Mouse (Mus musculus) lung, postnatal 0 days (tissue): Measurements from ENCODE around the gene Ap1ar. TPM values are rescaled to one million over a fixed set of nuclear protein-coding genes. Genes with fewer than 3 reads are reported as not detected.
A peak's percentile ranks its signal among the peaks of the same experiment; 100 is the strongest.

Experiments
- ATAC-seq: fragments of 200-750 bp; cut with Nextera tagmentation; 2 replicates; pipeline ENCODE4 v1.8.0; 2017; ENCODE audit warnings: moderate library complexity
- DNase-seq: peaks from one replicate; pipeline ENCODE4 v3.0.0-alpha.2; 2016; ENCODE audit warnings: low spot score
- H3K27ac ChIP-seq: fragments of 300-500 bp; sonication (generic); 2 replicates; pipeline ENCODE4 v1.5.1; 2014; ENCODE audit warnings: antibody characterized with exemption, mild to moderate bottlenecking, low read length, mixed read lengths
- H3K27me3 ChIP-seq: fragments of 300-500 bp; sonication (generic); replicated peaks from 2 replicates; pipeline ENCODE4 v1.6.1; 2014; ENCODE audit warnings: low read length, mixed read lengths; ENCODE audit not compliant: insufficient read depth
- H3K36me3 ChIP-seq: fragments of 300-500 bp; sonication (generic); 2 replicates; pipeline ENCODE4 v1.6.1; 2014; ENCODE audit warnings: low read length, mixed read lengths; ENCODE audit not compliant: insufficient read depth
- H3K4me1 ChIP-seq: fragments of 300-500 bp; sonication (generic); 2 replicates; pipeline ENCODE4 v1.6.1; 2014; ENCODE audit warnings: antibody characterized with exemption, low read depth, low read length, mixed read lengths; ENCODE audit not compliant: insufficient read depth
- H3K4me2 ChIP-seq: fragments of 300-500 bp; sonication (generic); replicated peaks from 2 replicates; pipeline ENCODE4 v1.6.1; 2014; ENCODE audit warnings: low read depth, mild to moderate bottlenecking, low read length, moderate library complexity, mixed read lengths
- H3K4me3 ChIP-seq: fragments of 300-500 bp; sonication (generic); 2 replicates; pipeline ENCODE4 v1.5.1; 2014; ENCODE audit warnings: low read depth, low read length
- H3K9ac ChIP-seq: fragments of 300-500 bp; sonication (generic); replicated peaks from 2 replicates; pipeline ENCODE4 v1.6.1; 2014; ENCODE audit warnings: low read depth, mild to moderate bottlenecking
- H3K9me3 ChIP-seq: fragments of 300-500 bp; sonication (generic); 2 replicates; pipeline ENCODE4 v1.6.1; 2016; ENCODE audit warnings: low read length, mixed read lengths
- CTCF ChIP-seq: IDR thresholded peaks from 2 replicates; pipeline ENCODE4 v1.5.1; 2016; ENCODE audit warnings: antibody characterized with exemption, mild to moderate bottlenecking
- EP300 ChIP-seq: IDR thresholded peaks from 2 replicates; pipeline ENCODE4 v1.6.1; 2016; ENCODE audit warnings: antibody characterized with exemption, mild to moderate bottlenecking, control low read depth
- WGBS: fragments of 180-500 bp; shearing (Covaris S2); extraction: QIAGEN DNeasy Blood & Tissue Kit; methylation state at CpG from one replicate; pipeline ENCODE4 v1.1.7; 2014; 5-methylcytosine and 5-hydroxymethylcytosine counted together
- polyA plus RNA-seq: library from polyadenylated mRNA; unstranded; fragments of >200 nt; fragmentation: Nextera tagmentation; extraction: Ambion mirVana; gene quantifications from 2 replicates; pipeline ENCODE4 v1.2.1, GENCODE M21; 2015

Ap1ar gene
- polyA plus RNA-seq, 1 experiment from 2014 or later, result 24.7 TPM

- Histone ChIP-seq H3K27ac (0 out of 2 replicates have a peak overlapping the region, but pooled peaks have one; percentile 26), H3K4me1 (no peaks in the 10 kb centered on the region; the same call in 1 of the 2 replicates), H3K9me3 (no peaks in the 10 kb centered on the region), H3K9ac (no peak overlapping the region), H3K36me3 (no peaks in the 10 kb centered on the region), H3K4me2 (no peak overlapping the region), H3K4me3 (no peak overlapping the region), H3K27me3 (no peaks in the 10 kb centered on the region)
- WGBS, result 33% methylated on average over 9 of the region's 9 CpGs
- DNase-seq (no peak), ATAC-seq (peak; percentile 32; the same call in 1 of the 2 replicates)
- no peak for TF ChIP-seq CTCF
These were observed 34.3 kb upstream of the Ap1ar start for GRCm38 (mm10) chr3:127871575-127871974.

- Histone ChIP-seq H3K9me3 (no peaks in the 10 kb centered on the region), H3K4me1 (no peaks in the 10 kb centered on the region; the same call in 1 of the 2 replicates), H3K9ac (no peak overlapping the region), H3K4me3 (no peak overlapping the region), H3K27ac (no peak overlapping the region), H3K4me2 (no peak overlapping the region), H3K27me3 (no peaks in the 10 kb centered on the region), H3K36me3 (no peaks in the 10 kb centered on the region)
- ATAC-seq (no peak), DNase-seq (peak; percentile 32)
- WGBS, result 58% methylated on average over 5 of the region's 5 CpGs
- TF ChIP-seq CTCF, result no peak
- no peak for TF ChIP-seq EP300
These were observed 31.6 kb upstream of the Ap1ar start for GRCm38 (mm10) chr3:127868880-127869279.

- ATAC-seq (no peak), DNase-seq (no peak)
- Histone ChIP-seq H3K27ac (no peak overlapping the region), H3K27me3 (no peaks in the 10 kb centered on the region), H3K36me3 (no peaks in the 10 kb centered on the region), H3K4me1 (no peaks in the 10 kb centered on the region; the same call in 1 of the 2 replicates), H3K9me3 (no peaks in the 10 kb centered on the region), H3K4me3 (no peak overlapping the region), H3K4me2 (no peak overlapping the region), H3K9ac (no peak overlapping the region)
- no peak for TF ChIP-seq EP300
- no peak for TF ChIP-seq CTCF
- 70% methylated on average over 9 of the region's 9 CpGs for whole genome bisulfite sequencing
These were observed 30.9 kb upstream of the Ap1ar start for GRCm38 (mm10) chr3:127868046-127868758.

- no peak overlapping the region for H3K27ac ChIP-seq
- H3K27me3 ChIP-seq, result no peaks in the 10 kb centered on the region
- 29% methylated on average over 2 of the region's 2 CpGs for WGBS
- ATAC-seq (no peak), DNase-seq (peak; percentile 68)
- H3K9ac ChIP-seq, result no peak overlapping the region
- TF ChIP-seq EP300 (no peak), CTCF (peak; percentile 36)
- no peaks in the 10 kb centered on the region for H3K36me3 ChIP-seq
- no peak overlapping the region for H3K4me2 ChIP-seq
- no peaks in the 10 kb centered on the region for H3K9me3 ChIP-seq
- no peak overlapping the region for H3K4me3 ChIP-seq
- no peaks in the 10 kb centered on the region; the same call in 1 of the 2 replicates for H3K4me1 ChIP-seq
These were observed 26.9 kb upstream of the Ap1ar start for GRCm38 (mm10) chr3:127864242-127864641.

GRCm38 (mm10) chr3:127863571-127863970, 26.2 kb upstream of the Ap1ar start:
- ATAC-seq (no peak), DNase-seq (peak; percentile 45)
- Histone ChIP-seq H3K9me3 (no peaks in the 10 kb centered on the region), H3K27me3 (no peaks in the 10 kb centered on the region), H3K4me3 (no peak overlapping the region), H3K36me3 (no peaks in the 10 kb centered on the region), H3K27ac (no peak overlapping the region), H3K4me2 (no peak overlapping the region), H3K4me1 (no peaks in the 10 kb centered on the region; the same call in 1 of the 2 replicates), H3K9ac (no peak overlapping the region)
- TF ChIP-seq EP300 (no peak), CTCF (no peak)
- 47% methylated on average over 3 of the region's 3 CpGs for WGBS

GRCm38 (mm10) chr3:127862479-127862878, 25.2 kb upstream of the Ap1ar start:
- DNase-seq (no peak), ATAC-seq (no peak)
- Histone ChIP-seq H3K4me1 (no peaks in the 10 kb centered on the region; the same call in 1 of the 2 replicates), H3K27ac (no peak overlapping the region), H3K27me3 (no peaks in the 10 kb centered on the region), H3K4me3 (no peak overlapping the region), H3K36me3 (no peaks in the 10 kb centered on the region), H3K9ac (no peak overlapping the region), H3K9me3 (no peaks in the 10 kb centered on the region), H3K4me2 (no peak overlapping the region)
- TF ChIP-seq EP300, result no peak
- no peak for TF ChIP-seq CTCF
- WGBS, result 67% methylated on average over 4 of the region's 4 CpGs
